Mouse (Mus musculus): ENCODE measurements around the gene Mcm2. TPM values are rescaled to one million over a fixed set of nuclear protein-coding genes. Genes with fewer than 3 reads are reported as not detected.

Gene Mcm2
- polyA plus RNA-seq, 1 experiment from 2014 or later: 139 TPM

DNA sequence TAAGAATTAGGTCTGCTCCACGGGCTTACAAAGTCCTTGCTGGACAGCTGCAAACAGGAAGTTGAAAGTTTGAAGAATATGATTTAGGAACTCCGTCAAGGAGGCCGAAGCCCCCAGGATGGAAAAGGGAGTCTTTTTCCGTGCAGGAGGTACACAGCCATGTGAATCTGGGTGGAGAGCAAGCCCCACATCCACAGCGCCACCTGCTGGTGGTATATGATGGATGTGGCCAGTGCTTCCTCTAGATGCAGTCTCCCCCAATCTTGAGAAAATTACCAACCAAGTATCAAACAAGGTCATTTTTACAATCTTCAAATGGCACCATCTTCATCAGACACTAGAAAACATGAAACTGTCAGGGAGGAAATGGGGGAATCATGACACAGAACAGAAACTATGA, 5.0 kb downstream of the Mcm2 start:
- peak; percentile 79 for DNase-seq (ENCODE audit: low spot score)
- ATAC-seq (replicated peaks; ENCODE audit: low FRiP score, low TSS enrichment, low read depth): no peak

DNA sequence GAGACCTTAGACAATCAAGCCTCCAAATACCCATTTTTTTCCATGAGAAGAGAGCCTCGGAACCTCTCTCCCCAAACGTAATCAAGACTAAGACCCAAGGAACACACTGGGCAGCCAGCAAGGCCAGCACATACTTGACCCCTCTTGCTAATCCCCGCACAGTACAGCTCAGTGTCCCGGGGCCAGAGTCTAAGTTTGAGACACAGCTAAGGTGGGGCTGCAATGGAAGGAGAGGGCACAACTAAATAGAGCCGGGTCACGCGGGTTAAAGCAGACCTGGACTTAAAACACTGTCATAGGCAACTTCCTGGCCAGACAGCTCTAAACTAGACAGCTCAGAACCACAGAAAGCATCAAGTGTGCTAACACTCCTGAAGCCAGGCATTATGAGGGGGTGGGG, 7.7 kb downstream of the Mcm2 start:
- WGBS: 90% methylated on average over 7 of the region's 7 CpGs
- Histone ChIP-seq H3K4me2 (ENCODE audit: low read length) (no peak overlapping the region), H3K36me3 (ENCODE audit: control insufficient read depth, insufficient read depth, low read length) (peaks cover 98% of the 10 kb centered on the region), H3K27me3 (replicated peaks; ENCODE audit: control insufficient read depth, insufficient read depth, low read length) (no peaks in the 10 kb centered on the region), H3K9me3 (ENCODE audit: control insufficient read depth, low read length) (no peaks in the 10 kb centered on the region), H3K4me3 (ENCODE audit: low read depth, low read length) (no peak overlapping the region), H3K4me1 (replicated peaks; ENCODE audit: control insufficient read depth, insufficient read depth, low read length) (no peaks in the 10 kb centered on the region), H3K9ac (ENCODE audit: low read length) (no peak overlapping the region), H3K27ac (ENCODE audit: low read depth) (no peak overlapping the region)
- ATAC-seq (replicated peaks; ENCODE audit: low FRiP score, low TSS enrichment, low read depth) (no peak), DNase-seq (ENCODE audit: low spot score) (no peak)

More for the DNA sequence above, 5.0 kb downstream of the Mcm2 start:
- Histone ChIP-seq H3K9ac (ENCODE audit: low read length) (no peak overlapping the region), H3K27ac (ENCODE audit: low read depth) (no peak overlapping the region), H3K4me1 (replicated peaks; ENCODE audit: control insufficient read depth, insufficient read depth, low read length) (peaks cover 14% of the 10 kb centered on the region), H3K27me3 (replicated peaks; ENCODE audit: control insufficient read depth, insufficient read depth, low read length) (no peaks in the 10 kb centered on the region), H3K36me3 (ENCODE audit: control insufficient read depth, insufficient read depth, low read length) (peaks cover 81% of the 10 kb centered on the region), H3K4me2 (ENCODE audit: low read length) (no peak overlapping the region), H3K9me3 (ENCODE audit: control insufficient read depth, low read length) (no peaks in the 10 kb centered on the region), H3K4me3 (ENCODE audit: low read depth, low read length) (no peak overlapping the region)
- 56% methylated on average over 5 of the region's 5 CpGs for WGBS

DNA sequence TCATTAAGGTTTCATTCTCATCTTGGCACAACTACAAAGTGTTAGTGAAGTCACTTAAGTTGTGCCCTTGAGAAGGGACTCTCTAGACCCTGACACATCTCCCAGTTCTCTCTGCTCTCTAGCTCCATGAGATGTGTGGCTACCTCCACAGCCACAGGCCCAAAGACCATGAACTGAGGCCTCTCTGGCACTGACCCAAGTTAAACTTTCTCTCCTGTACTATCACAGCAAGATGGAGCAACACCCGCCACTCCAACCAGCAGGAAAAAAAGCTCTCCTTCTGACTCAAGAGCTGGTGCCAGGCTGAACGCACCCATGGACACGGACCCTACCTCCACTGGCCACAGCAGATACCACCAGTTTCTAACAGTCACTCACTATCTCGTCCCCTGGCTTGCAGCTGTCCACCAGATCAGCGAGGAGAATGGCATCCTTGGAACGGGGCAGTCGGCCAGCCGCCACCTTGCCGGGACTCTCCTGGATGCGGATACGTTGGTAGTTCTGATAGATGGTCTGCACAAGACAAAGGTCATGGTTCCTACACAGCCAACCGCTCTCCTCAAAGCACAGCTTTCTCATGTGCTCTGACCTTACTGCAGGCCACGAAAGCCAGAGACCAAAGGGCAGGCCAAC, 9.1 kb downstream of the Mcm2 start:
- Histone ChIP-seq H3K4me2 (ENCODE audit: low read length) (no peak overlapping the region), H3K27me3 (replicated peaks; ENCODE audit: control insufficient read depth, insufficient read depth, low read length) (no peaks in the 10 kb centered on the region), H3K36me3 (ENCODE audit: control insufficient read depth, insufficient read depth, low read length) (peaks cover 99% of the 10 kb centered on the region), H3K9ac (ENCODE audit: low read length) (no peak overlapping the region), H3K4me1 (replicated peaks; ENCODE audit: control insufficient read depth, insufficient read depth, low read length) (no peaks in the 10 kb centered on the region), H3K4me3 (ENCODE audit: low read depth, low read length) (no peak overlapping the region), H3K9me3 (ENCODE audit: control insufficient read depth, low read length) (no peaks in the 10 kb centered on the region), H3K27ac (ENCODE audit: low read depth) (no peak overlapping the region)
- no peak for DNase-seq (ENCODE audit: low spot score)
- WGBS: 94% methylated on average over 13 of the region's 13 CpGs
- no peak for ATAC-seq (replicated peaks; ENCODE audit: low FRiP score, low TSS enrichment, low read depth)

DNA sequence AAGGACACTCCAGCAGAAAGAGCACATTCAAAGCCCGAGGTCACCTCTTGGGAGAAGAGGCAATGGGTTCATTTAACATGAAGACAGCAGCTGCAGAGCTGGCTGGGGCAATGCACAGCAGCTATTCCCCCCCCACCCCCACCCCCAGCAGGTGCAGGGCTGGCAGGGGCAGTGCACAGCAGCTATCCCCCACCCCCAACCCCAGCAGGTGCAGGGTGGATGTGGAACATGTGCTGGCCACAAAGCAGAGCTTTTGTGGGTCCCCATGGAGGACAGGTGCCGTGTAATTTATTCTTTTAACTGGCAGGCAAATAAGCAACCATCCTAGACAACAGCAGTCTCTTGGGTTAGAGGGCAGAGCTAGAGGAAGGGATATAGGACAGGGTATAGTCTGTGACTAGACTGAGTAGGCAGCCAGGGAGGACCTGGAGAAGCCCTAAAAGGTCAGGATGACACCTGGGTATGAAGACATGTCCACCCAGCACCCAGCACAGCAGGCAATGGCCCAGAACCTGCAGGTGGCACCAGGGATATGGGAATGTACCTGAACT, 12.1 kb downstream of the Mcm2 start:
- 86% methylated on average over 2 of the region's 2 CpGs for WGBS
- Histone ChIP-seq H3K9me3 (ENCODE audit: control insufficient read depth, low read length) (no peaks in the 10 kb centered on the region), H3K9ac (ENCODE audit: low read length) (no peak overlapping the region), H3K36me3 (ENCODE audit: control insufficient read depth, insufficient read depth, low read length) (peaks cover 98% of the 10 kb centered on the region), H3K27ac (ENCODE audit: low read depth) (no peak overlapping the region), H3K27me3 (replicated peaks; ENCODE audit: control insufficient read depth, insufficient read depth, low read length) (no peaks in the 10 kb centered on the region), H3K4me2 (ENCODE audit: low read length) (no peak overlapping the region), H3K4me1 (replicated peaks; ENCODE audit: control insufficient read depth, insufficient read depth, low read length) (no peaks in the 10 kb centered on the region), H3K4me3 (ENCODE audit: low read depth, low read length) (no peak overlapping the region)
- DNase-seq (ENCODE audit: low spot score) (no peak), ATAC-seq (replicated peaks; ENCODE audit: low FRiP score, low TSS enrichment, low read depth) (no peak)

DNA sequence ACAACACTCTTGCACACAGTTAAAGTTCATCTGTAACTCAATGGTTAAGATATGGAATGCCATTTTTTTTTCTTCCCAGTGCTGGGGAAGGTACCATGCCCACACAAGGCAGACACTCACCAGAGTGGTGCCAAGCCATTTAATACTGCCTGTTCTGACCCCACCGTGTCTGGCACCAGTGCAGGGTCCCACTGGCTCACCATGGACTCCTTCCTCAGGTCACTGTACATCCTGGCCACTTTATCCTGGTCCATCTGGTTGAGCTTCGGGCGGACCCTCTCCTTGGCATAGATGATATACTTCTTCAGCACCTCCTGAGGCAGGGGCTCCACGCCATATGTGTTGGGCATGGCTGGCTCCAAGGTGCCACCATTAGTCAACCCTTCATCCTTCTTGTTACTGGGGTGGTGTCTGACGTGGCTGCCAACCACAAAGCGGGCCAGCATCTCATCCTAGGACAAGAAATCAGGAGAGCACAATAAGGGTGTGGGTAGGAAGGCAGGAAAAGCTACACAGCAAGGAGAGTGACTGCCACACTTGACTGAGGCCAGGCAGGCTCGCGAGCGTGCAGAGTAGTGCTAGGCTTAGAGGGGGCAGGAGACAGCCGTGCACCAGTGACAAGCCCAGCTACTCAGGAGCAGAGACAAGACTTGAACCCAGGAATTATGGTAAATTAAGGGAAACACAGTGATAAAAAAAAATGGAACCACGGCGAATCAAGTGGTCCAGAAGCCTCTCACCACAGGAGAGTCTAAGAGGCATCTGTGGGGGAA, 12.8 kb downstream of the Mcm2 start:
- ATAC-seq (replicated peaks; ENCODE audit: low FRiP score, low TSS enrichment, low read depth): no peak
- H3K27me3 ChIP-seq (replicated peaks; ENCODE audit: control insufficient read depth, insufficient read depth, low read length): no peaks in the 10 kb centered on the region
- H3K9ac ChIP-seq (ENCODE audit: low read length): no peak overlapping the region
- 93% methylated on average over 12 of the region's 12 CpGs for WGBS
- peaks cover 93% of the 10 kb centered on the region for H3K36me3 ChIP-seq (ENCODE audit: control insufficient read depth, insufficient read depth, low read length)
- no peaks in the 10 kb centered on the region for H3K9me3 ChIP-seq (ENCODE audit: control insufficient read depth, low read length)
- DNase-seq (ENCODE audit: low spot score): no peak
- no peak overlapping the region for H3K4me3 ChIP-seq (ENCODE audit: low read depth, low read length)
- no peak overlapping the region for H3K27ac ChIP-seq (ENCODE audit: low read depth)
- no peaks in the 10 kb centered on the region for H3K4me1 ChIP-seq (replicated peaks; ENCODE audit: control insufficient read depth, insufficient read depth, low read length)
- H3K4me2 ChIP-seq (ENCODE audit: low read length): no peak overlapping the region

DNA sequence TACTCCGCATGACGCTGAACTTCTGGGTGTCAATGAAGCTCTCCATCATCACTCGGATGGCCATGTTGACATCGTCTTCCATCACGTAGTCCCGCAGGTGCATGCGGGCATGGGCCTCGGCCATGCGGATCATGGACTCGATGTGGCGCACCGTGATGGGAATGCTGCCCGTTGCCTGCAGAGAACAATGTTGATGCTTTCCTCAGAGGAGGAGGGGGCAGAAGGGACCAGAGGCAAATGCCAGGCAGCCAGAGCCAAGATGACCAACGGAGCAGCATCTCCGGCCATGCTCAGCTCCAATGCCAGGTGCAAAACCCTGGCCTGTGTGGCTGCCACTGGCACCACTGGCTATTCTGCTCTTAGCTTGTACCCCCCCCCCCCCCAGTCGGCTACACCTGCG, 13.9 kb downstream of the Mcm2 start:
- Histone ChIP-seq H3K4me1 (replicated peaks; ENCODE audit: control insufficient read depth, insufficient read depth, low read length) (no peaks in the 10 kb centered on the region), H3K4me3 (ENCODE audit: low read depth, low read length) (no peak overlapping the region), H3K9me3 (ENCODE audit: control insufficient read depth, low read length) (no peaks in the 10 kb centered on the region), H3K27ac (ENCODE audit: low read depth) (no peak overlapping the region), H3K4me2 (ENCODE audit: low read length) (no peak overlapping the region), H3K9ac (ENCODE audit: low read length) (no peak overlapping the region), H3K36me3 (ENCODE audit: control insufficient read depth, insufficient read depth, low read length) (peaks cover 85% of the 10 kb centered on the region), H3K27me3 (replicated peaks; ENCODE audit: control insufficient read depth, insufficient read depth, low read length) (no peaks in the 10 kb centered on the region)
- 96% methylated on average over 17 of the region's 17 CpGs for WGBS
- no peak for ATAC-seq (replicated peaks; ENCODE audit: low FRiP score, low TSS enrichment, low read depth)
- no peak for DNase-seq (ENCODE audit: low spot score)

DNA sequence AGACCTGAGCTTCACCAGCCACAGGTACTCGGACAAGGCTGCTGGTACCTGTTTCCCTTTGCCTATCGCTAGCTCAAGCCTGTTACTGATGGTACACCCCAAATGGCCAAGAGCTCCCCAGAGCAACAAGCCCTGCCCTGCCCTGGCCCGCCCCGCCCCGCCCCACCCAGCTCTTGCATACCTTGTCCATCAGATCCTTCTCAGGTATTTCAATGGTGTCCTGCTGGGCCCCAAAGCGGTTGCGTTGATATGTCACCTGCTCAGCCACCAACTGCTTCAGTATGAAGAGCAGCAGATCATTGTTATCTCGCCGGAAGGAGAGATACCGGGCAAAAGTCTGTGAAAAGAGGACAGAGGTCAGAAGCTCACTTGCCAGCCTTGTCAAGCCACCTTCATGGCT, 14.4 kb downstream of the Mcm2 start:
- Histone ChIP-seq H3K9me3 (ENCODE audit: control insufficient read depth, low read length) (no peaks in the 10 kb centered on the region), H3K9ac (ENCODE audit: low read length) (no peak overlapping the region), H3K4me3 (ENCODE audit: low read depth, low read length) (no peak overlapping the region), H3K36me3 (ENCODE audit: control insufficient read depth, insufficient read depth, low read length) (peaks cover 80% of the 10 kb centered on the region), H3K4me2 (ENCODE audit: low read length) (no peak overlapping the region), H3K27ac (ENCODE audit: low read depth) (no peak overlapping the region), H3K4me1 (replicated peaks; ENCODE audit: control insufficient read depth, insufficient read depth, low read length) (no peaks in the 10 kb centered on the region), H3K27me3 (replicated peaks; ENCODE audit: control insufficient read depth, insufficient read depth, low read length) (no peaks in the 10 kb centered on the region)
- no peak for ATAC-seq (replicated peaks; ENCODE audit: low FRiP score, low TSS enrichment, low read depth)
- DNase-seq (ENCODE audit: low spot score): no peak
- 90% methylated on average over 10 of the region's 10 CpGs for WGBS

DNA sequence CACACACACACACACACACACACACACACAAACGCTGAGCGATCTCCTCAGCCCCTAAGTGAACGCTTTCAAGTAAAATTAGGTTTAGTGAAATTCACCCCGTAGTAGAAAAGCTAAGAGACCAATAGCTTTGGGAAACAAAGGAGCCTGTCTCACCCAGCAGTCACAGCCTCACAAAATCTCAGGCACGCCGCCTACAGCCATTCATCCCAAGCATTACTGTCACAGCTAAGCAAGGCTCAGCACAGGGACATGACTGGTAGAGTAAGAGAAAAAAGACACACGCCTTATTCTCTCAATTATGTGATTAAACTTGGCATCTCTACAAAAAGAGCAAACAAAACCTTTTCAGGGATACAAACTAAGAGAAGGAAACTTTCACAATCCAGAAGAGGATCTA, 17.2 kb downstream of the Mcm2 start:
- peaks cover 51% of the 10 kb centered on the region for H3K36me3 ChIP-seq (ENCODE audit: control insufficient read depth, insufficient read depth, low read length)
- no peak overlapping the region for H3K4me2 ChIP-seq (ENCODE audit: low read length)
- H3K9ac ChIP-seq (ENCODE audit: low read length): no peak overlapping the region
- WGBS: 86% methylated on average over 7 of the region's 7 CpGs
- no peak for ATAC-seq (replicated peaks; ENCODE audit: low FRiP score, low TSS enrichment, low read depth)
- DNase-seq (ENCODE audit: low spot score): no peak
- no peak overlapping the region for H3K4me3 ChIP-seq (ENCODE audit: low read depth, low read length)
- no peaks in the 10 kb centered on the region for H3K4me1 ChIP-seq (replicated peaks; ENCODE audit: control insufficient read depth, insufficient read depth, low read length)
- no peaks in the 10 kb centered on the region for H3K9me3 ChIP-seq (ENCODE audit: control insufficient read depth, low read length)
- H3K27me3 ChIP-seq (replicated peaks; ENCODE audit: control insufficient read depth, insufficient read depth, low read length): no peaks in the 10 kb centered on the region
- no peak overlapping the region for H3K27ac ChIP-seq (ENCODE audit: low read depth)

Data from intestine, embryonic 14.5 days (tissue).